Mouse (Mus musculus) cerebellum, postnatal 25 days (tissue): Measurements from ENCODE around the gene Chrm4.

Source experiments
- DNase-seq, 2 experiments: peaks; one replicate each; pipeline ENCODE4 v3.0.0; 2021; ENCODE audit warnings: mixed read lengths in 2 of 2

The Chrm4 gene

DNA sequence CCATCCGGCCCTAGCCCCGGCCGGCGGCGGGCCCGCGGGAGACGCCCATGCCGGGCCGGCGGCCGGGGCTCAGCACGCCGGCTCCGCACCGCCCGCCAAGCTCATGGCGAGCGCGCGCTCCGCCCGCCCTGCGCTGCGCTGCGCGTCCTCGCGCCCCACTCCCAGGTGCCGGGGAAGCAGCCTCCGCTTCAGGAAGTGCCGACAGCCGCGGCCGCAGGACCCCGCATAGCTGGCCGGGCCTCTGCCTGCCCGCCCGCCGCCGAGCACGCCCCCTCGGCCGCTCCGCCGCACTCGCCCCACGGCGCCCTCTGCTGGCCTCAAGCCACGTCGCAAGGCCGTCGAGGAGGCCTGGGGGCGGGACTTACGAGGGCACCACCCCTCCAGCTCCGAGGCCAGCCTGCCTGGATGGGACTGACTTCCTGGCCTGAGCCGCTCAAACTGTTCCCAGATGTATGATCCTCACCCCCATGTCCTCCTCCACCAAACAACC is 36.4 kb downstream of the Chrm4 start:
- DNase-seq, result peak; percentile 97 to 98

DNA sequence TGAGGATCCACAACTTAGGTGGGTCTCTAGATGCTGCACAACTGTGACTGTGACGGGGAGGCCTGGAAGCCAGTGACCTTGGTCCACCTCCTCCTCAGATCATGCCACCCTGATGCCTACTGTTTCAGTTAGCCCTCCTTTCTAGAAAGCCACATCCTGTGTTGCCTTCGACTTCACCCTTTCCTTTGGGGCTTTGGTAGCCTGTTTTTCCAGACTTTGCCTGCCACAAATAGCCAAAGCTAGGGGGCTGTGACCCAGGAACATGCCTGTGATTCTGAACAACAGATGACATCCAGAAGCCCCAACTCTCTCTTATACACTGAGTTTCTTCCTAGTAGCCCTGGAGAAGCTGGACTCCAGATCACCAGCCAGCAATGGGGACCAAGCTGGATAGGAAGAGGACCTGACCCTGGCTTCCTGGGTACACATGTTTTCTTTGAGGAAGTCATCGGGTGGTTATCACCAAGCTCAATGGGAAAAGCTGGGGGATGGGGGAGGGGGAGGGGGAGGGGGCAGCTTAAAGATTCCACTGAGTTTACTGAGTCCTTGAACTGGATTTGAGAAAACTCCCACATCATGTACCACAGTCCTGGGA is 37.7 kb downstream of the Chrm4 start:
- DNase-seq, result no peak

DNA sequence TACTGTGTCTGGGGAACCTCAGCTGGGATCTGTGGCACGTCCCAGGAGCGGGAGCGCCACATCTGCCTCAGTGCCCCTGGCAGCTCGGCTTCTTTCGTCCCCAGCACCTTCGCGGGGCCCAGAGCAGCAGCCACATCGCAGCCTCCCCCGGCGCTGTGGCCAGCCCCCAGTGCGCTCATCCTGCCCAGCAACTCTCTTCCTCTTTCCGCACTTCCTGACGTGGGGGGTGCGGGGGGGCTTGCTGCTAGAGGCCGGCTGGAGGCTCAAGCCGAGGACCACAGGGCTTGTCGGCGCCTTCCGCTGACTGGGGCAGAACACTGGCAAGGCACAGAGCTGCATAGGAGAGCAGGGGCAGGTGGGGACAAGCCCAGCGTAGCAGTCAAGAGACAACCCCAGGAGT is 38.4 kb downstream of the Chrm4 start:
- DNase-seq, result peak in 1 of 2 experiments; percentile 45

DNA sequence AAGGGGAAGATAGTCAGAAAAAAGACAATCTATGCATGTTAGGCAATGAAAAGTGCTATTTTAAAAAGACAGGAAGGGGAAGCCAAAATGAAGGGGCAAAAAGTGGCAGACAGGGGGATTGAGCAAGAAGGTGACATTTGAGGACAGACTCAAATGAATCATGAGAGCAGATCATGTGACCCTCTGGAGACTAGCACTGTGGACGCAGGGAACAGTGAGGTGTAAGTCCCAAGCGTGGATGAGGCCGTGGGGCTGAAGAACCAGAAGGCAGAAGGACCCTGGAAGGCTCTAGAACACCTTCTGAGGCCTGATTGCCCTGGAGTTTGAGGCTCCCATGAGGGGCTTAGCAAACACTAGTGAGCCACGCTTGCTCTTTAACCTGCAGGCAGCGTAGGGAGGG is 39.3 kb downstream of the Chrm4 start:
- DNase-seq, result no peak

DNA sequence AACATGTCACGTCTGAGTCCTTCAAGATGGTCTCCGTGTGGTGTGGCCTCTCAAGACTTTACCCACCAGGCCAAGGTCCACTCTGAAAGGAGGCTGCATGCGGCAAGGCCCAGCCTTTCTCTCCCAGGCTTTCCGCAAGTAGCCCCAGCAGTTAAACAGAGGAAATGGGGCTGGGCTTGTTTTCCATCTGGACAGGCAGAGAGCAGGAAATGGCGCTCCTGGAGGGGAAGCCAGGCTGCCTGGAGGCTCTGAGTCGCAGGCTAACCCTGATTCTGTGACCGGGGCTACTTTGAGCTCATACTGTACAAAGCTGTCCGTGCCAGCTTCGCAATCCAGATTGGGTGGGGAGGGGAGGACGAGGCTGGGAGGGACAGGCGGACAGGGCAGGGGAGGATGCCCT is 40.9 kb downstream of the Chrm4 start:
- peak in 1 of 2 experiments; percentile 37 for DNase-seq

DNA sequence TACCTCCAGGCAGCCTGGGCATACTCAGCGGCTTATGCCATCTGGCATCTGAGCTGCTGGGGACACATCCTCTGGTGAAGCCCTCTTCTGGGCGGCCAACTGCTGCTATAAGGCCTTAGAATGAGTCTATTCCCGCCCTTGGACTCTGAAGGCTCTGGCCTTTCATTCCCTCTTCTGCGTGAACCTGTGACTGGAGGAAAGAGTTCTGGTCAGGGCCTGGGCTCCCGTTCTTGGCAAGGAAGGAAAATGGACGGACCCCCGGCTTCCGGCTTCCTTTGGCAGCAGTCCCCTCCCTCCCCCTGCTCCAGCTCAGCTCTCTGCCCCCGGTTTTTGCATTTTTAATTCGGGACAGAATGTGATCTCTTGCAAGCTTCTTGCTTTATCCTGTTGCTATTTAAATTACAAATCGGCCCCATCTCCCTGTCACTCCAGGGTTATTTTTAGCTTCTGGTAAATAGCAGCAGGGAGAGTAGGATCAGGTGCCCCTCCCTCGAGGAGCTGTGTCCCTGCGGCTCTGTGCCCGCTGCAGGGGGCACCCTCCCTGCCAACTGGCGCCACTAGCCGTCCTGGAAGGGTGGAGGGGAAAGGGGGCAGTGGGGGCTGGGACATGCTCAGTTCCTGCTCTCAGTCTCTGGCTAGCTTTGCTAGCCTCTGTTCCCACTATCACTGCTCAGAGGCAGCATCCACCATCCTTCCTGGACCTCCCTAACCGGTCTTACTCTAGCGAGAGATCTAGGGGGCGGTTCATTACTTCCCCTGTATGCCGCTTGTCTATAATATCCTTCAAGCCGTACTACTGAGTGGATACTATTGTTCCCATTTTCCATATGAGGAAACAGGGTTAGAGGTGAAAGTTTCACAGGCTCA is 44.4 kb downstream of the Chrm4 start:
- peak; percentile 89 to 92 for DNase-seq

DNA sequence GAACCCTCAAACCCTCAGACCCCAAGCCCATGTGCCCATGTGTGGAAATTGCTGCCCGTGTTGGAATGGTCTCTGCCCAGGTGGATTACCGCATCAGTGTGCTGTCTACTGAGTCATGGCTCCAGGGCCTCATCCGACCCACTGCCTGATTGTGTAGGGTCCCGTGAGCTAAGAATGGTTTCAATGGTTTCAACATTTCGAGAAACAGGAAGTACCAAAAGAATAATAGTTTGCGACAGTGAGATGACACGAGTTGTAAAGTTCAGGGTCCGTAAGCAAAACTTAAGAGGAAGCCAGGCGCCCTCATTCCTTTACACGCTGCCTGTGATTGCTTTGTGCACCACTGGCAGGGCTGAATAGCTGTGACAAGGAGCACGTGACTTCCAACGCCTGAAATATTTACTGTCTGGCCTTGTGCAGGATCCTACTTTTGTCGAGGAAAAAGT is 45.1 kb downstream of the Chrm4 start:
- DNase-seq, result no peak

DNA sequence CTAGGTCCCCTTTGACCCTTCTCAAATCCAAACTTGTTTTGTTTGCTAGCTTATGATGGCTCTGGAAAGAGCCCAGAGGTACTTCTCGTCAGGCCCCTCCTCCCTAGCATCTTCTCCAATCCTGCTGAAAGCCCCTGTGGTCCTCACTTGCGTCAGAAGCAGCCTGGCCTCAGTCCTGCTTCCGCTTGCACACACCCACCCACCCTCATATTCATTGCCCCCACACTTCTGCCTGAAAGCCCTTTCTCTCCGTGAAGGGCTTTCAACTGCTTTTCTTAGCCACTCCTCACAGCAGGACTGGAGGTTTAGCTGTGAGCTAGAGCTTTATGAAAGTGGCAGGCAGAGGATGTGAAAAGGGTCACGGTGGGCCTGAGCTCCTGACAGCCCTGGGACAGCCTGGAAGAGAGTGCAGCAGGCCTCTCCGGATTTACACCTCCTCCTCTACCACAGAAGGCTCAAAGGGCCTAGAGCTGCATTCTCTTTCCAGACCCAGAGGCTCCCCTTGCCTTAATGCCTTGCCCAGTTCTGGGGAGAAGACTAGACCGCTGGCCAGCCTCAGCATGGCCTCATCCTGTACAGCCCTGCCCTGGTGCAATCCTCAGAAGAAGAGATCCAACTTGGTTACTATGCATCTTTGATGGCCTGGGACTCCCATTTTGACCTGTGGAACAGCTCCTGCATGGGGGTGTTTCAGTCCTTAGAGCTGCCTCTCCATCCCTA is 46.5 kb downstream of the Chrm4 start:
- no peak for DNase-seq

DNA sequence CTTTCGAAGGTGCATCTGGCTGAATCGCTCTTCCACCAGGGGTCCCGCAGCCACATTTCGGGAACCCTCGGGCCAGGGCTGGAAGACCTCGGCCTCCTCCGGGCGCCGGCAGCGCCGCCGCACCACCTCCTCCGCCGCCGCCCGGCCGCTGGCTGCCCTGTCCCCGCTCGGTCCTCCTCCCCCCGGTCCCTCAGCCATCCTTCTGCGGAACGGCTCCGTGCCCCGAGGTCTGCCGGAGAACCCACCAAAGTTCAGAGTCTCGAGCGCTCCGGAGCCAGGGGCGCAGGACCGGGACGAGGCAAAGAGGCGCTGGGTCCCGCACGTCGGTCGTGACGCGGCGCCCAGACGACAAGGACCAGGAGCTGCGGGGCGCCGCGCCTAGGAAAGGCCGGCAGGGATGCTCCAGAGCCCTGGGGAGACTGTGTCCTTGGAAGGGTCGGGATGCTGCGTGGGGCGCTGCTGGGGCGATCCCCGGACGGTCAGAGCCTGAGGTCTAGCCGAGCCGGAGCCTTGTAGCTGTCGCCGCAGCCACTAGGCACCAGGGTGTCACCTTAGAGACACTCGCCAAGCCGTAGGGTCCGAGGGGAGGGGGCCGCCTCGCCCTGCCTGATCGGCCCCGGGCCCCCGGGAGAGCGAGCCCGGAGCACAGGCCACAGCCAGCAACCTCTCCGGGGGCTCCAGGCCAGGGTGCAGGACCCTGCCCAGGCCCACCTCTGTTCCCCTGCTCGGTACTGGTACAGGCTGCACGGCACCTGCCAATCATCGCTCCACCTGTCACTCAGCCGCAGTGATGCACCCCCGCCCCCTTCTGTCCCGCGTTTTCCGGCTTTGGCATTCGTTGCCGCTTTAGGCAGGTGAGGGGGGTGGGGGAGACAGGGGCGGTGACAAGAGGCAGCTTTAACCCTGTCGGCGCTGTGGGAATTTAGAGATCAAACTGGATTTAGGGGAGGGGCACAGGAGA is 48.8 kb downstream of the Chrm4 start, which contains the start of gene Dgkz:
Dgkz (minus strand) TSS at position 284 of the 961 bp plus-strand sequence.
- peak; percentile 56 to 64 for DNase-seq

DNA sequence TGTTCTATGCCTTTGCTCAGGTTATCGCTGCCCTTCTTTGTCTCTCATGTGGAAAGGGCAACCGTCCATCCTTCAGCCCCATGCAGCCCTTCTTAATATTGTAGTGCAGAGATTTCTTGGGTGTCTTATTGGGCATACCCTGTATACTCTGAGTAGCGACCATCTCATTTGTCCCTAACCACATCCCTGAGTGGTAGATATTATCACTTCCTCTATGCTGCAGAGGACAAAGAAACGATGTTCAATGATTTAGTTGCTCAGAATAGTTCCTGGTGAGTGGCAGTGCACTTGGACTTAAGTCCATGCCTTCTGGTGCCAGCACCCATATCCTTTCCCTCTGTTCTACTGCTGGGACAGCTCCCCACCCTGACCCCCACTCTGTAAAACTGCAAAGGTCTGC is 50.9 kb downstream of the Chrm4 start:
- no peak for DNase-seq
